Mouse (Mus musculus) adrenal gland, postnatal 4 days (tissue): ENCODE results near the gene Rab31. TPM values are rescaled to one million over a fixed set of nuclear protein-coding genes. Genes with fewer than 3 reads are reported as not detected.

Source experiments
- DNase-seq, 2 experiments: peaks; one replicate each; pipeline ENCODE4 v3.0.0; 2021 to 2022; ENCODE audit warnings: low spot score in 2 of 2, mixed read lengths in 2 of 2
- total RNA-seq, 2 experiments: library from RNA; stranded (reverse); gene quantifications; 2 replicates each; pipeline ENCODE4 v1.2.3; 2021

The Rab31 gene
- total RNA-seq, 2 experiments from 2014 or later, result 43.3 to 46.2 TPM

- DNase-seq, result peak in 1 of 2 experiments; percentile 44
These were observed 66.3 kb downstream of the Rab31 start for GRCm38 (mm10) chr17:65706220-65706619.

- no peak for DNase-seq
These were observed 68.8 kb downstream of the Rab31 start for GRCm38 (mm10) chr17:65703527-65704391.

- DNase-seq, result no peak
These were observed 70.6 kb downstream of the Rab31 start for GRCm38 (mm10) chr17:65701797-65702566.

GRCm38 (mm10) chr17:65701356-65701755, 71.2 kb downstream of the Rab31 start:
- DNase-seq, result no peak

GRCm38 (mm10) chr17:65700060-65700459, 72.5 kb downstream of the Rab31 start:
- no peak for DNase-seq

- no peak for DNase-seq
These were observed 74.6 kb downstream of the Rab31 start for GRCm38 (mm10) chr17:65697791-65698463.

GRCm38 (mm10) chr17:65696939-65697338, 75.6 kb downstream of the Rab31 start:
- no peak for DNase-seq

- no peak for DNase-seq
These were observed 80.3 kb downstream of the Rab31 start for GRCm38 (mm10) chr17:65692276-65692675.

- DNase-seq, result no peak
These were observed 88.8 kb downstream of the Rab31 start for GRCm38 (mm10) chr17:65683731-65684130.

- DNase-seq, result no peak
These were observed 89.2 kb downstream of the Rab31 start for GRCm38 (mm10) chr17:65683316-65683715.

GRCm38 (mm10) chr17:65682071-65682680, 90.4 kb downstream of the Rab31 start:
- DNase-seq, result no peak

- no peak for DNase-seq
These were observed 91.0 kb downstream of the Rab31 start for GRCm38 (mm10) chr17:65681516-65681915.

GRCm38 (mm10) chr17:65680801-65681412, 91.6 kb downstream of the Rab31 start:
- no peak for DNase-seq

GRCm38 (mm10) chr17:65679806-65680446, 92.6 kb downstream of the Rab31 start:
- DNase-seq, result no peak

- no peak for DNase-seq
These were observed 94.8 kb downstream of the Rab31 start for GRCm38 (mm10) chr17:65677742-65678141.

- DNase-seq, result no peak
These were observed 96.0 kb downstream of the Rab31 start for GRCm38 (mm10) chr17:65676536-65676935.

GRCm38 (mm10) chr17:65675985-65676384, 96.6 kb downstream of the Rab31 start:
- no peak for DNase-seq

- DNase-seq, result no peak
These were observed 97.8 kb downstream of the Rab31 start for GRCm38 (mm10) chr17:65674710-65675171.

- no peak for DNase-seq
These were observed 99.6 kb downstream of the Rab31 start for GRCm38 (mm10) chr17:65672926-65673325.

GRCm38 (mm10) chr17:65669061-65669460, 103.5 kb downstream of the Rab31 start:
- DNase-seq, result no peak
